Mouse (Mus musculus): Measurements from ENCODE around the gene Spef1. TPM values are rescaled to one million over a fixed set of nuclear protein-coding genes. Genes with fewer than 3 reads are reported as not detected.

Spef1 gene
- polyA plus RNA-seq, 1 experiment from 2014 or later = 3.1 TPM

DNA sequence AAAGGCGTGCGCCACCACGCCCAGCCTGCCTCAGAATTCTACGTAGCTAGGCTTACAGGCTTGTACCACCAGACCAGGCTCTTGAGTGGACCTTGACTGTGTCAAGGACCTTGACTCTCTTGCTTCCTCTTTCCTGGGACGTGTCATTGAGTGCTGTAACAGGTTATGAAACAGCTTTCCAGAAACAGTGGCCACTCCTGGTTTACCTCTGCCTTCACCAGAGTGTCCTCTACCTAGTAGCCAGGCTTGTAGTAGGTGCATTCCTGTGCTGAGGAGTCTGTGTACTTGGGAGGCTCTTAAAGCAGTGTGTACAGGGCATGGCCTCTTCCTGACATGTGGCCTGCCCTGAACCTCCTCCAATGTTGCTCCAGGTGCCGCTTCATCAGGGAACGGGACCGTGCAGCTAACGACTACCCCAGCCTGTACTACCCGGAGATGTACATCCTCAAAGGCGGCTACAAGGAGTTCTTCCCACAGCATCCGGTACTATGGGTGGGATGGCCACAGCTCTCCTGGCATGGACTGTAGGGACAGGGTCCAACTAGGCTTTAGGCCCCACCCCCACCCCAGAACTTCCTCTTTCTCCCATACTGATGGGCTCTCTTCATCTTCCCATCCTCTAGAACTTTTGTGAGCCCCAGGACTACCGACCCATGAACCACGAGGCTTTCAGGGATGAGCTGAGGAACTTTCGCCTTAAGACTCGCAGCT is 9.7 kb upstream of the Spef1 start:
- 91% methylated on average over 16 of the region's 16 CpGs for WGBS
- no peak for ATAC-seq

DNA sequence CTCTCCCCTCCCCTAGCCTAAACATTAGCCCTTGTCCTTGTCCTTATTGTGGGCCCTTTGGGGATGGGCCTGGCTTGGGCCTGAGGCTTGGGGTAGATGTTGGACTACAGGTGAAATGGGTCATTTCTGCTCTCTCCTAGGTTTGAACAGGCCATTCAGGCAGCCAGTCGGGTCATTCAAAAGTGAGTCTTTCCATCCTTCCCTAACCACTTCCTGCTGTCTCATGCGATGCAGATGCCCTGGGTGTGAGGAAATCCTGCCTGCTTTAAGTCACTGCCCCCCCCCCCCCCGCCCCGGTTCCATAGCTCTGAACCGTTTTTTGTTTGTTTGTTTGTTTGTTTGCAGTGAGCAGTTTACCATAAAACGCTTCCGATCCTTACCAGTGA is 3.9 kb upstream of the Spef1 start:
- ATAC-seq = no peak
- Histone ChIP-seq H3K9me3 (ENCODE audit: control insufficient read depth, low read length) (no peaks in the 10 kb centered on the region), H3K27me3 (replicated peaks; ENCODE audit: control insufficient read depth, insufficient read depth, low read length) (no peaks in the 10 kb centered on the region), H3K9ac (ENCODE audit: low read depth, low read length) (no peak overlapping the region), H3K4me2 (ENCODE audit: low read depth, low read length) (no peak overlapping the region), H3K36me3 (ENCODE audit: control insufficient read depth, insufficient read depth, low read length) (peaks cover 21% of the 10 kb centered on the region), H3K4me3 (ENCODE audit: low read length) (no peak overlapping the region), H3K27ac (ENCODE audit: low read length) (peak overlapping the region; percentile 12), H3K4me1 (ENCODE audit: control insufficient read depth, insufficient read depth, low read length) (peaks cover 24% of the 10 kb centered on the region)
- 68% methylated on average over 7 of the region's 7 CpGs for WGBS

More for the DNA sequence above, 9.7 kb upstream of the Spef1 start:
- Histone ChIP-seq H3K4me1 (ENCODE audit: control insufficient read depth, insufficient read depth, low read length) (no peaks in the 10 kb centered on the region), H3K4me2 (ENCODE audit: low read depth, low read length) (no peak overlapping the region), H3K27ac (ENCODE audit: low read length) (no peak overlapping the region; the same call in 1 of the 2 replicates), H3K4me3 (ENCODE audit: low read length) (no peak overlapping the region), H3K27me3 (replicated peaks; ENCODE audit: control insufficient read depth, insufficient read depth, low read length) (no peaks in the 10 kb centered on the region), H3K36me3 (ENCODE audit: control insufficient read depth, insufficient read depth, low read length) (peaks cover 26% of the 10 kb centered on the region), H3K9me3 (ENCODE audit: control insufficient read depth, low read length) (no peaks in the 10 kb centered on the region), H3K9ac (ENCODE audit: low read depth, low read length) (no peak overlapping the region)

DNA sequence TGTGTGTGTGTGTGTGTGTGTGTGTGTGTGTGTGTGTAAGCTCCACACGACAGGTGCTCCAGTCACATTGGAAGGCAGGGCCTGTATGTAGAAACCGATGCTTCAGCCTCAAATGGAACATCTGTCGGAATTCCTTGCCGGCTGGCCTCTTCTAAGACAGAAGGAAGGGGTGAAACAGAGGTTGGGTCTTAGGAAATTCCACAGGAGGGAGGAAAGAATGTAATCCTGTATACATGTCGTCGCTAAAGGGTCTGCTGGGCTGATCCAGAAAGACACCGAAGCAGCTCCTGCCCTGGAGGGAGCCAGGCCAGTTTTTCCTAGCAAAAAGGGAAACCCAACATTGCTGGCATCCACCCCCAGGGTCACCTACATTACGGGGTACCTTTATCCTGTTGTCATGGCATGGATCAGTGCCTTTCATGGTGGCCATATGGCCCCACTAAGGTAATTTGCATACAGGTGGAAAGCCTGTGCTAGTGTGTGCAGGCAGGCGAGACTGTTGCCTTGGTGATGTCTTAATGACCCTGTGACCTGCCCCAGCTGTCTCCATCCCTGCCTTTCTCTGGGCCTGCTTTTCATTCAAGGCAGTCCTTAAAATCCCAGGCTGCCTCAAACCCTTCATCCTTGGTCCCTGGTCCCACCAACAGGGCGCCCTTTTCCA is 3.4 kb upstream of the Spef1 start:
- Histone ChIP-seq H3K4me2 (ENCODE audit: low read depth, low read length) (0 out of 2 replicates have a peak overlapping the region, but pooled peaks have one; percentile 6), H3K27ac (ENCODE audit: low read length) (peak overlapping the region; percentile 12), H3K4me1 (ENCODE audit: control insufficient read depth, insufficient read depth, low read length) (peaks cover 25% of the 10 kb centered on the region), H3K4me3 (ENCODE audit: low read length) (no peak overlapping the region), H3K36me3 (ENCODE audit: control insufficient read depth, insufficient read depth, low read length) (peaks cover 21% of the 10 kb centered on the region), H3K27me3 (replicated peaks; ENCODE audit: control insufficient read depth, insufficient read depth, low read length) (no peaks in the 10 kb centered on the region), H3K9me3 (ENCODE audit: control insufficient read depth, low read length) (no peaks in the 10 kb centered on the region), H3K9ac (ENCODE audit: low read depth, low read length) (peak overlapping the region; percentile 41; the same call in 1 of the 2 replicates)
- WGBS = 33% methylated on average over 10 of the region's 10 CpGs
- ATAC-seq = no peak

DNA sequence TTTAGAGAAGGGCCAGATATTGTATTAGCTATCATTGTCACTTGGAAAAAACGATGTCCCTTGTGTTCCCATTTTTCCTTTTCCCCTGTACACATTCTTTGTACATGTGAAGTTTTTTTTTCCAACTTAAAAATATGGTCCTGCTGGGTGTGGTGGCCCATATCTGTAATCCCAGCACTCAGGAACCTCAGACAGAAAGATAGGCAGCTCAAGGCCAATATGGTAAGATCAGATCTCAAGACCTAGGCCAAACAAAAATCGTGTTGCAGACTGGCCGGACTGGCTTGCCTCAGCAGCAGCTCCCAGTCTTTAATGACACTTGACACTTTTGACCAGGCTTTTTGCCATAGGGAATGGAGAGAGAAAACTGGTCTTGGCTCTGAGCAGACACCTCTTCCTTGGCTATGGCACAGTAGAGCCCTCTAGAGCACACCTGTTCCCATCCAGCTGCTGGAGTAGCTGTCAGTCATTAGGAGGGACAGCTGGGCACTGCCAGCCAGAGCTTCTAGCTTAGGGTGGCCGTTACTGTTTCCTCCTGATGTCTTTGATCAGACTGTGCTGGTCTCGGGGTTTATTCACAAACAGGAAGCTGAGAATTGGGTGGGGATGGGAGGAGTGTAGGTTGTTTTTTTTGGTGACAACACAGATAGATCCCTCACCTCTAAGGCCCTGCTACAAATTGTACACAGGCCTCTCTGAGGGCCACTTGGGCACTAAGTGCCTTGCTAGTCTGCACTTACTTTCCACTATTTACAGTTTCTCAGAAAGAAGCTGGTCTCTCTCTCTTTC is 2.6 kb upstream of the Spef1 start:
- Histone ChIP-seq H3K36me3 (ENCODE audit: control insufficient read depth, insufficient read depth, low read length) (peaks cover 21% of the 10 kb centered on the region), H3K9ac (ENCODE audit: low read depth, low read length) (no peak overlapping the region), H3K9me3 (ENCODE audit: control insufficient read depth, low read length) (no peaks in the 10 kb centered on the region), H3K4me1 (ENCODE audit: control insufficient read depth, insufficient read depth, low read length) (peaks cover 25% of the 10 kb centered on the region), H3K27me3 (replicated peaks; ENCODE audit: control insufficient read depth, insufficient read depth, low read length) (no peaks in the 10 kb centered on the region), H3K4me3 (ENCODE audit: low read length) (no peak overlapping the region), H3K27ac (ENCODE audit: low read length) (peak overlapping the region; percentile 12), H3K4me2 (ENCODE audit: low read depth, low read length) (0 out of 2 replicates have a peak overlapping the region, but pooled peaks have one; percentile 6)
- no peak for ATAC-seq
- WGBS = 48% methylated on average over 5 of the region's 5 CpGs

DNA sequence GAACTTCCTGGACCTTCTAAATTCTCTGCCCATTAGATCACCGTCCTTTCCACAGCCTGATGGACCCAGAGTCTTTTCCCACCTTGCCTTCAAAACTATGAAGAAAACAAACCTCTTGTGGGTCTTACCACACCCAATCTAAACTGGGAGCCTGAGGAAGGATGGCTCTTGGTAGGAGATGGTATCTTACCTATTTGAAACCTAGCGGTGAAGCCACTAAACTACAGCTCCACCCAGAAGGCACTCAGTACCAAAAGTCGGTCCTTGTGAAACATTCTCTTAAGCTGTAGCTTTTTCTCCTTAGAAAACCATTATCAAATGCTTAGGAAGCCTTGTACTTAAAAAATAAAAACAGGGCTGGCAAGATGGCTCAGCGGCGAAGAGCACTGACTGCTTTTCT is 1.2 kb upstream of the Spef1 start:
- Histone ChIP-seq H3K36me3 (ENCODE audit: control insufficient read depth, insufficient read depth, low read length) (peaks cover 13% of the 10 kb centered on the region; the same call in 1 of the 2 replicates), H3K4me2 (ENCODE audit: low read depth, low read length) (no peak overlapping the region), H3K4me1 (ENCODE audit: control insufficient read depth, insufficient read depth, low read length) (peaks cover 25% of the 10 kb centered on the region), H3K27ac (ENCODE audit: low read length) (no peak overlapping the region), H3K27me3 (replicated peaks; ENCODE audit: control insufficient read depth, insufficient read depth, low read length) (no peaks in the 10 kb centered on the region), H3K4me3 (ENCODE audit: low read length) (no peak overlapping the region), H3K9ac (ENCODE audit: low read depth, low read length) (no peak overlapping the region), H3K9me3 (ENCODE audit: control insufficient read depth, low read length) (no peaks in the 10 kb centered on the region)
- no peak for ATAC-seq
- 92% methylated on average over 5 of the region's 5 CpGs for WGBS

DNA sequence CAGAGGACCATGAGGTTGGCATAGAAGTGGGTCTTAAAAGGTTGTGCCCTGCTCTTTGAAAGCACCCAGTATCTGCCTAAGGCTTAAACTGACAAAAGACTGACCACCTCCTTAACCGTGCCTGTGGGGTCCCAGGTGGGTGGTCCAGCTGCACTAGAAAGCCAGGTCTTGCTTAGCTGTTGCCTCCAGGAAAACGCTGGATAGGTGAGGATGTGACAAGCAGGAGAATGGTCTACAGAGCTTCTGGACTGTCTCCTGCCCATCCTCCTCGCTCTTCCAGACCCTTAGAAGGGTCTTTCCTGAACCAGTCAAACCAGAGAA is 480 bp upstream of the Spef1 start:
- ATAC-seq = no peak
- Histone ChIP-seq H3K9ac (ENCODE audit: low read depth, low read length) (peak overlapping the region; percentile 81), H3K4me3 (ENCODE audit: low read length) (peak overlapping the region; percentile 69), H3K27me3 (replicated peaks; ENCODE audit: control insufficient read depth, insufficient read depth, low read length) (no peaks in the 10 kb centered on the region), H3K27ac (ENCODE audit: low read length) (no peak overlapping the region), H3K36me3 (ENCODE audit: control insufficient read depth, insufficient read depth, low read length) (peaks cover 6% of the 10 kb centered on the region; the same call in 1 of the 2 replicates), H3K4me2 (ENCODE audit: low read depth, low read length) (peak overlapping the region; percentile 82), H3K9me3 (ENCODE audit: control insufficient read depth, low read length) (no peaks in the 10 kb centered on the region), H3K4me1 (ENCODE audit: control insufficient read depth, insufficient read depth, low read length) (peaks cover 25% of the 10 kb centered on the region)
- 25% methylated on average over 3 of the region's 3 CpGs for WGBS

DNA sequence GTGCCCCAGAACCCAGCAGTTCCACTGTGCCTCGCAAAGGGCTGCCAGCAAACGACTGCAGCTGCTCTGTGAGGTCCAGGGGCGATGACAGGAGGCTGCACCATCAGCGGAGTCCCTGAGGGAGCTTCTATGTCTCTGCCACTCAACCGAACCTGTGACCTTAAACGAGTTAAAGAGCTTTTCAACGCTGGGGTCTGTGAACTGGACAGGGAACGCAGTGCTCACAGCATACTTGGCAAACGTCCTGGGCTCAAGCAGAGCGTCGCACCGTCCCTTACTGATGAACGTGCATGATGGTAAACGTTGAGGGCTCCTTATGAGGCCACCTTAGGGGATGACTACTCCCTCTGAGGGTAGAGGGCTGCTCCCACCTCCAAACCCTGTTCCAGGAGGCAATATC is 739 bp downstream of the Spef1 start:
- H3K4me3 ChIP-seq (ENCODE audit: low read length) = peak overlapping the region; percentile 69
- no peaks in the 10 kb centered on the region for H3K27me3 ChIP-seq (replicated peaks; ENCODE audit: control insufficient read depth, insufficient read depth, low read length)
- H3K9me3 ChIP-seq (ENCODE audit: control insufficient read depth, low read length) = no peaks in the 10 kb centered on the region
- H3K4me2 ChIP-seq (ENCODE audit: low read depth, low read length) = peak overlapping the region; percentile 82
- H3K4me1 ChIP-seq (ENCODE audit: control insufficient read depth, insufficient read depth, low read length) = peaks cover 25% of the 10 kb centered on the region
- 2% methylated on average over 14 of the region's 14 CpGs for WGBS
- no peak; the same call in 1 of the 2 replicates for ATAC-seq
- H3K27ac ChIP-seq (ENCODE audit: low read length) = peak overlapping the region; percentile 66
- 0 out of 2 replicates have a peak, but pooled peaks cover 2% of the 10 kb centered on the region for H3K36me3 ChIP-seq (ENCODE audit: control insufficient read depth, insufficient read depth, low read length)
- H3K9ac ChIP-seq (ENCODE audit: low read depth, low read length) = peak overlapping the region; percentile 81

DNA sequence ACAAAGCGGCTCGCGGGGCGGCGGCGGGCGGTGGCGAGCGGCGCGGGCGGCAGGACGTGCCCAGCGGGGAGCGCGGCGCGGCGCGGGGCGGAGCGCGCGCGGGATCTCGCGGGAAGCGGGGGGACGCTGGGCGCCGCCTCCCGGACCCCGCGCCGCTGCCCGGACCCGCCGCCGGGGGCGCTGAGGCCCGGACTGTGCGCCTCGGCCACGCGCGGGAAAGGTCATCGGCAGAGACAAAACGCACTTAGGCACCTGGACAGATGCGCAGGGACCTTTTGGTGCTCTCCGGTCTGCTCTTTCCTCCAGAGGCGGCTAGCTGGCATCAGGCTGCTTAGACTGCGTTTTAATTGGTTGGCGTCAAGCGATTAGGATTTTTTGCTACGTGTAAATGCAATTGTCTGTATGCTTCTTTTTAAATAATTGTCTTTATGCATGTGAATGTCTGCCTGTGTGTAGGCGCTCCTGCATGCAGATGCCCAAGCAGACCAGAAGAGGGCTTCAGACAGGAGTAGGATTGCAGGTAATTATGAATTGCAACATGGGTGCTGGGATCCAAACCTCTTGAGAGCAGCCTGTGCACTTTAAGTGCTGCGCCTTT is 7.0 kb downstream of the Spef1 start, which contains the start of gene Cenpb:
TSS of gene Cenpb (minus strand) at position 78 of the 598 bp plus-strand sequence.
- Histone ChIP-seq H3K36me3 (ENCODE audit: control insufficient read depth, insufficient read depth, low read length) (no peaks in the 10 kb centered on the region; the same call in 1 of the 2 replicates), H3K9ac (ENCODE audit: low read depth, low read length) (peak within 1 kb of the TSS; percentile 96), H3K27ac (ENCODE audit: low read length) (peak within 1 kb of the TSS; percentile 97), H3K4me1 (ENCODE audit: control insufficient read depth, insufficient read depth, low read length) (peaks cover 30% of the 10 kb centered on the region), H3K4me2 (ENCODE audit: low read depth, low read length) (peak within 1 kb of the TSS; percentile 95), H3K9me3 (ENCODE audit: control insufficient read depth, low read length) (no peaks in the 10 kb centered on the region), H3K27me3 (replicated peaks; ENCODE audit: control insufficient read depth, insufficient read depth, low read length) (no peaks in the 10 kb centered on the region), H3K4me3 (ENCODE audit: low read length) (peak within 1 kb of the TSS; percentile 84)
- 2% methylated on average over 52 of the region's 57 CpGs for WGBS
- peak; percentile 80 for ATAC-seq
